Mouse (Mus musculus) megakaryocyte, embryonic 14.5 days (primary cell): Measurements from ENCODE around the gene Mapk1ip1.

Experiments
- FLI1 ChIP-seq: IDR thresholded peaks from 2 replicates; pipeline ENCODE4 v1.6.1; 2012; ENCODE audit warnings: low read length, inconsistent platforms, mixed read lengths
- GATA1 ChIP-seq: IDR thresholded peaks from 3 replicates; pipeline ENCODE4 v1.6.1; 2012; ENCODE audit warnings: mixed read lengths, low read length, inconsistent platforms, borderline replicate concordance

DNA sequence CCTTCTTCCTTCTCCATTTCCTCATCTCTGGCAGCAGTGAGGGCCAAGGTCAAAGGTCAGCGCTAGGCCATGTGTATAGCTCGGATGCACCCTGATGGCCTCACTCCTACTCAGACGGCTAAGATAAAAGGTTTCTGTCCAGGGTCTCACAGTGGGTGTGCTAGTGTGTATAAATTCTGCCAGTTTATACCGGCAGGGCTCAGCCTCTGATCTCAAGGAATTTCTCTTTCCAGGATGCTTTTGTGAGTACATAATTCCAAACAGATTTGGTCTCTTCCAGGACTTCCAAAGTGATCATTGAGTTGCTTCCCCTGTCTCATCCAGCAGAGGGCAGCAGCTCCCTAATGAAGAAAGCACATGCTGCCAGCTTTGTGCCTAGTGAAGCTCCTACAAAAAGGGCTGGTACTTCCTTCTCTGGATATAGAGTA is 5.5 kb downstream of the Mapk1ip1 start:
- TF ChIP-seq GATA1 = no peak
- TF ChIP-seq FLI1 = no peak
